Mouse (Mus musculus): Measurements from ENCODE around the gene Kidins220. TPM values are rescaled to one million over a fixed set of nuclear protein-coding genes. Genes with fewer than 3 reads are reported as not detected.

Kidins220 gene
- polyA plus RNA-seq, 1 experiment from 2014 or later = 69.2 TPM

- DNase-seq (ENCODE audit: low spot score) = no peak
- no peaks in the 10 kb centered on the region for H3K36me3 ChIP-seq (ENCODE audit: control insufficient read depth, insufficient read depth, low read length)
- 86% methylated on average over 7 of the region's 7 CpGs for WGBS
Observed at GRCm38 (mm10) chr12:25026308-25026707, 51.6 kb downstream of the Kidins220 start.

GRCm38 (mm10) chr12:25027416-25027815, 52.7 kb downstream of the Kidins220 start:
- Histone ChIP-seq H3K4me2 (replicated peaks; ENCODE audit: low read depth, low read length) (no peak overlapping the region), H3K36me3 (ENCODE audit: control insufficient read depth, insufficient read depth, low read length) (no peaks in the 10 kb centered on the region), H3K4me1 (replicated peaks; ENCODE audit: control insufficient read depth, insufficient read depth, low read length) (no peaks in the 10 kb centered on the region), H3K27ac (ENCODE audit: low read depth, low read length) (no peak overlapping the region), H3K27me3 (ENCODE audit: control insufficient read depth, insufficient read depth, low read length) (no peaks in the 10 kb centered on the region), H3K9me3 (ENCODE audit: control insufficient read depth, low read length) (no peaks in the 10 kb centered on the region), H3K9ac (ENCODE audit: low read depth, low read length) (no peak overlapping the region), H3K4me3 (ENCODE audit: low read depth, low read length) (no peak overlapping the region)
- ATAC-seq (ENCODE audit: low FRiP score) = no peak
- peak; percentile 78 for DNase-seq (ENCODE audit: low spot score)
- WGBS = 43% methylated on average over 2 of the region's 2 CpGs

More at GRCm38 (mm10) chr12:25026308-25026707, 51.6 kb downstream of the Kidins220 start:
- H3K9ac ChIP-seq (ENCODE audit: low read depth, low read length) = no peak overlapping the region
- ATAC-seq (ENCODE audit: low FRiP score) = no peak
- H3K27ac ChIP-seq (ENCODE audit: low read depth, low read length) = no peak overlapping the region
- H3K4me3 ChIP-seq (ENCODE audit: low read depth, low read length) = no peak overlapping the region
- no peaks in the 10 kb centered on the region for H3K9me3 ChIP-seq (ENCODE audit: control insufficient read depth, low read length)
- no peak overlapping the region for H3K4me2 ChIP-seq (replicated peaks; ENCODE audit: low read depth, low read length)
- no peaks in the 10 kb centered on the region for H3K27me3 ChIP-seq (ENCODE audit: control insufficient read depth, insufficient read depth, low read length)
- H3K4me1 ChIP-seq (replicated peaks; ENCODE audit: control insufficient read depth, insufficient read depth, low read length) = no peaks in the 10 kb centered on the region

- H3K36me3 ChIP-seq (ENCODE audit: control insufficient read depth, insufficient read depth, low read length) = no peaks in the 10 kb centered on the region
- no peak overlapping the region for H3K9ac ChIP-seq (ENCODE audit: low read depth, low read length)
- 0 out of 2 replicates have a peak, but pooled peaks cover 5% of the 10 kb centered on the region for H3K4me1 ChIP-seq (replicated peaks; ENCODE audit: control insufficient read depth, insufficient read depth, low read length)
- peak overlapping the region; percentile 71; the same call in 1 of the 2 replicates for H3K27ac ChIP-seq (ENCODE audit: low read depth, low read length)
- no peaks in the 10 kb centered on the region for H3K9me3 ChIP-seq (ENCODE audit: control insufficient read depth, low read length)
- no peak overlapping the region for H3K4me2 ChIP-seq (replicated peaks; ENCODE audit: low read depth, low read length)
- ATAC-seq (ENCODE audit: low FRiP score) = peak; percentile 74; the same call in 1 of the 2 replicates
- H3K27me3 ChIP-seq (ENCODE audit: control insufficient read depth, insufficient read depth, low read length) = no peaks in the 10 kb centered on the region
- H3K4me3 ChIP-seq (ENCODE audit: low read depth, low read length) = no peak overlapping the region
- 29% methylated on average over 9 of the region's 9 CpGs for WGBS
- DNase-seq (ENCODE audit: low spot score) = peak; percentile 56
Observed at GRCm38 (mm10) chr12:25033662-25034337, 59.1 kb downstream of the Kidins220 start.

GRCm38 (mm10) chr12:25034338-25034953, 59.7 kb downstream of the Kidins220 start:
- peak; percentile 43; the same call in 1 of the 2 replicates for ATAC-seq (ENCODE audit: low FRiP score)
- no peak overlapping the region for H3K4me2 ChIP-seq (replicated peaks; ENCODE audit: low read depth, low read length)

GRCm38 (mm10) chr12:25036024-25036423, 61.3 kb downstream of the Kidins220 start:
- no peak overlapping the region for H3K4me3 ChIP-seq (ENCODE audit: low read depth, low read length)
- 90% methylated on average over 3 of the region's 3 CpGs for WGBS
- no peaks in the 10 kb centered on the region for H3K36me3 ChIP-seq (ENCODE audit: control insufficient read depth, insufficient read depth, low read length)
- ATAC-seq (ENCODE audit: low FRiP score) = no peak
- H3K4me1 ChIP-seq (replicated peaks; ENCODE audit: control insufficient read depth, insufficient read depth, low read length) = 0 out of 2 replicates have a peak, but pooled peaks cover 5% of the 10 kb centered on the region
- no peaks in the 10 kb centered on the region for H3K9me3 ChIP-seq (ENCODE audit: control insufficient read depth, low read length)
- no peak for DNase-seq (ENCODE audit: low spot score)
- no peak overlapping the region for H3K27ac ChIP-seq (ENCODE audit: low read depth, low read length)
- no peak overlapping the region for H3K4me2 ChIP-seq (replicated peaks; ENCODE audit: low read depth, low read length)
- no peaks in the 10 kb centered on the region for H3K27me3 ChIP-seq (ENCODE audit: control insufficient read depth, insufficient read depth, low read length)
- no peak overlapping the region for H3K9ac ChIP-seq (ENCODE audit: low read depth, low read length)

More at GRCm38 (mm10) chr12:25034338-25034953, 59.7 kb downstream of the Kidins220 start:
- Histone ChIP-seq H3K4me1 (replicated peaks; ENCODE audit: control insufficient read depth, insufficient read depth, low read length) (0 out of 2 replicates have a peak, but pooled peaks cover 5% of the 10 kb centered on the region), H3K27ac (ENCODE audit: low read depth, low read length) (peak overlapping the region; percentile 71), H3K4me3 (ENCODE audit: low read depth, low read length) (no peak overlapping the region), H3K9ac (ENCODE audit: low read depth, low read length) (no peak overlapping the region), H3K27me3 (ENCODE audit: control insufficient read depth, insufficient read depth, low read length) (no peaks in the 10 kb centered on the region), H3K9me3 (ENCODE audit: control insufficient read depth, low read length) (no peaks in the 10 kb centered on the region), H3K36me3 (ENCODE audit: control insufficient read depth, insufficient read depth, low read length) (no peaks in the 10 kb centered on the region)
- peak; percentile 19 for DNase-seq (ENCODE audit: low spot score)
- 65% methylated on average over 8 of the region's 8 CpGs for WGBS

- H3K4me3 ChIP-seq (ENCODE audit: low read depth, low read length) = no peak overlapping the region
- no peak overlapping the region for H3K27ac ChIP-seq (ENCODE audit: low read depth, low read length)
- H3K9ac ChIP-seq (ENCODE audit: low read depth, low read length) = no peak overlapping the region
- ATAC-seq (ENCODE audit: low FRiP score) (no peak), DNase-seq (ENCODE audit: low spot score) (no peak)
- H3K36me3 ChIP-seq (ENCODE audit: control insufficient read depth, insufficient read depth, low read length) = no peaks in the 10 kb centered on the region
- 78% methylated on average over 5 of the region's 5 CpGs for WGBS
- 0 out of 2 replicates have a peak, but pooled peaks cover 5% of the 10 kb centered on the region for H3K4me1 ChIP-seq (replicated peaks; ENCODE audit: control insufficient read depth, insufficient read depth, low read length)
- no peaks in the 10 kb centered on the region for H3K9me3 ChIP-seq (ENCODE audit: control insufficient read depth, low read length)
- no peak overlapping the region for H3K4me2 ChIP-seq (replicated peaks; ENCODE audit: low read depth, low read length)
- no peaks in the 10 kb centered on the region for H3K27me3 ChIP-seq (ENCODE audit: control insufficient read depth, insufficient read depth, low read length)
Observed at GRCm38 (mm10) chr12:25037222-25037621, 62.5 kb downstream of the Kidins220 start.

- no peaks in the 10 kb centered on the region for H3K27me3 ChIP-seq (ENCODE audit: control insufficient read depth, insufficient read depth, low read length)
- H3K4me2 ChIP-seq (replicated peaks; ENCODE audit: low read depth, low read length) = no peak overlapping the region
- DNase-seq (ENCODE audit: low spot score) = no peak
- H3K9ac ChIP-seq (ENCODE audit: low read depth, low read length) = no peak overlapping the region
- H3K4me1 ChIP-seq (replicated peaks; ENCODE audit: control insufficient read depth, insufficient read depth, low read length) = 0 out of 2 replicates have a peak, but pooled peaks cover 5% of the 10 kb centered on the region
- no peaks in the 10 kb centered on the region for H3K36me3 ChIP-seq (ENCODE audit: control insufficient read depth, insufficient read depth, low read length)
- no peak overlapping the region for H3K4me3 ChIP-seq (ENCODE audit: low read depth, low read length)
- H3K27ac ChIP-seq (ENCODE audit: low read depth, low read length) = no peak overlapping the region
- 82% methylated on average over 9 of the region's 9 CpGs for WGBS
- no peak for ATAC-seq (ENCODE audit: low FRiP score)
- H3K9me3 ChIP-seq (ENCODE audit: control insufficient read depth, low read length) = no peaks in the 10 kb centered on the region
Observed at GRCm38 (mm10) chr12:25037681-25038472, 63.2 kb downstream of the Kidins220 start.

- Histone ChIP-seq H3K4me3 (ENCODE audit: low read depth, low read length) (no peak overlapping the region), H3K27ac (ENCODE audit: low read depth, low read length) (no peak overlapping the region), H3K27me3 (ENCODE audit: control insufficient read depth, insufficient read depth, low read length) (no peaks in the 10 kb centered on the region), H3K4me1 (replicated peaks; ENCODE audit: control insufficient read depth, insufficient read depth, low read length) (no peaks in the 10 kb centered on the region), H3K36me3 (ENCODE audit: control insufficient read depth, insufficient read depth, low read length) (no peaks in the 10 kb centered on the region), H3K9me3 (ENCODE audit: control insufficient read depth, low read length) (no peaks in the 10 kb centered on the region), H3K4me2 (replicated peaks; ENCODE audit: low read depth, low read length) (no peak overlapping the region), H3K9ac (ENCODE audit: low read depth, low read length) (no peak overlapping the region)
- DNase-seq (ENCODE audit: low spot score) = no peak
- whole genome bisulfite sequencing = 90% methylated on average over 2 of the region's 2 CpGs
- ATAC-seq (ENCODE audit: low FRiP score) = no peak
Observed at GRCm38 (mm10) chr12:25044056-25044455, 69.3 kb downstream of the Kidins220 start.
